ENCODE assay signal across 10 mouse cellular contexts in genomic region chr13:25361850-25362626, GRCm38 (mm10).
DNase-seq lines count a peak whose midpoint lies in the region; ATAC-seq and TF ChIP-seq lines count a peak whose summit lies in the region.
"Had no signal": no experiment of that assay in that cellular context is flagged by ENCODE, and none has a peak within 500 bp of the region (broad histone marks: within the 10 kb centered on the region; RNA-seq: fewer than 3 reads in every experiment).

No protein-coding gene starts in this region.

- no peak overlapping the region for H3K4me3 ChIP-seq in cortical plate, adult 2 months (ENCODE audit: insufficient read depth, low read length)
- no peak overlapping the region for H3K4me3 ChIP-seq in midbrain, embryonic 16.5 days (ENCODE audit: low read depth, low read length)

- peaks cover 6% of the 10 kb centered on the region; the same call in 1 of the 2 replicates for H3K4me1 ChIP-seq in cortical plate, adult 2 months (ENCODE audit: control insufficient read depth, insufficient read depth, low read length)
- peaks cover 11% of the 10 kb centered on the region for H3K4me1 ChIP-seq in midbrain, embryonic 16.5 days (ENCODE audit: control insufficient read depth, insufficient read depth, low read length)

- peak; percentile 23 to 48 for DNase-seq in frontal cortex, postnatal 10 days (ENCODE audit: low spot score in 2 of 2)
- peak; percentile 63 to 72 for DNase-seq in layer of hippocampus, postnatal 14 days (ENCODE audit: low spot score in 2 of 2)
- DNase-seq in spleen, adult 12 weeks (ENCODE audit: low spot score) = no peak
- no peak for DNase-seq in spleen, postnatal 14 days (ENCODE audit: low spot score in 2 of 2)
- DNase-seq in urinary bladder, adult 18-20 months (ENCODE audit: low spot score in 2 of 2) = no peak
- no peak for DNase-seq in gastrocnemius, postnatal 25 days
- DNase-seq: cerebellum, adult 8-10 months had no signal

- WGBS in midbrain, embryonic 16.5 days = 15% methylated on average over 7 of the region's 7 CpGs

- no peaks in the 10 kb centered on the region for H3K27me3 ChIP-seq in midbrain, embryonic 16.5 days (ENCODE audit: control insufficient read depth, insufficient read depth, low read depth, low read length)

- TF ChIP-seq POLR2A in cortical plate, adult 2 months (IDR thresholded peaks at IDR 0.05; ENCODE audit: extremely low read depth, insufficient read depth, low read length) = no peak

- H3K9ac ChIP-seq in midbrain, embryonic 16.5 days (ENCODE audit: low read depth, low read length) = no peak overlapping the region

- ATAC-seq in midbrain, embryonic 16.5 days = peak; percentile 88

- peak overlapping the region; percentile 20; the same call in 1 of the 2 replicates for H3K27ac ChIP-seq in cortical plate, adult 2 months (ENCODE audit: insufficient read depth, low read length)
- H3K27ac ChIP-seq in midbrain, embryonic 16.5 days (ENCODE audit: low read length) = peak overlapping the region; percentile 43
- H3K27ac ChIP-seq: kidney, postnatal 0 days had no signal

- no peak for TF ChIP-seq CTCF in cortical plate, adult 2 months (IDR thresholded peaks at IDR 0.05; ENCODE audit: extremely low read depth, insufficient read depth, low read length)

- H3K9me3 ChIP-seq in midbrain, embryonic 16.5 days (replicated peaks; ENCODE audit: control insufficient read depth, low read length, poor library complexity, severe bottlenecking) = no peaks in the 10 kb centered on the region

- no peaks in the 10 kb centered on the region for H3K36me3 ChIP-seq in midbrain, embryonic 16.5 days (ENCODE audit: control insufficient read depth, insufficient read depth, low read length)

- peak overlapping the region; percentile 32; the same call in 1 of the 2 replicates for H3K4me2 ChIP-seq in midbrain, embryonic 16.5 days (ENCODE audit: low read length)

Comparison
In these comparisons a context has a peak if more than half of its experiments do, and no peak if none do; other contexts are left out.
1. DNase-seq: peak in frontal cortex, postnatal 10 days (2 of 2) and layer of hippocampus, postnatal 14 days (2 of 2); none in spleen, adult 12 weeks (single experiment), spleen, postnatal 14 days (0 of 2), urinary bladder, adult 18-20 months (0 of 2) and gastrocnemius, postnatal 25 days (single experiment).